Mouse (Mus musculus) MEL (cell line): ENCODE measurements at regions not wholly inside any gene's neighbourhood (a gene's known extent, or its start where the extent isn't known, plus 50 kb on each side); places are given as distances from the start of the nearest gene placed in this dataset.

ENCODE experiments used
- CTCF ChIP-seq, 3 experiments: IDR thresholded peaks in 2 of 3; conservative IDR thresholded peaks in 1 of 3; 2 replicates each; pipeline ENCODE4 v1.5.1; 2011 to 2012; ENCODE audit warnings: low read length in 3 of 3, low read depth in 2 of 3, mild to moderate bottlenecking in 2 of 3, improper control_type of control experiment in 1 of 3, inconsistent platforms in 1 of 3, mixed read lengths in 1 of 3, moderate library complexity in 1 of 3; ENCODE audit not compliant: control insufficient read depth in 1 of 3, insufficient read depth in 1 of 3, poor library complexity in 1 of 3, severe bottlenecking in 1 of 3
- GABPA ChIP-seq: IDR thresholded peaks from 2 replicates; pipeline ENCODE4 v1.6.1; 2012; ENCODE audit warnings: low read depth, mild to moderate bottlenecking, inconsistent platforms, low read length, improper control_type of control experiment, moderate library complexity
- GATA1 ChIP-seq: IDR thresholded peaks from 2 replicates; pipeline ENCODE4 v1.6.1; 2011; ENCODE audit warnings: low read depth, low read length, improper control_type of control experiment
- MAX ChIP-seq: IDR thresholded peaks from 2 replicates; pipeline ENCODE4 v1.6.1; 2011; ENCODE audit warnings: low read length, improper control_type of control experiment
- MYB ChIP-seq: IDR thresholded peaks from 2 replicates; pipeline ENCODE4 v1.6.1; 2011; ENCODE audit warnings: mild to moderate bottlenecking, low read depth, low read length, improper control_type of control experiment
- POLR2A ChIP-seq, 2 experiments: IDR thresholded peaks; 2 replicates each; pipeline ENCODE4 v1.6.1; 2011 to 2012; ENCODE audit warnings: low read length in 2 of 2, mild to moderate bottlenecking in 2 of 2, control low read depth in 1 of 2, improper control_type of control experiment in 1 of 2, low read depth in 1 of 2, moderate library complexity in 1 of 2; ENCODE audit not compliant: control insufficient read depth in 1 of 2, insufficient read depth in 1 of 2, poor library complexity in 1 of 2

DNA sequence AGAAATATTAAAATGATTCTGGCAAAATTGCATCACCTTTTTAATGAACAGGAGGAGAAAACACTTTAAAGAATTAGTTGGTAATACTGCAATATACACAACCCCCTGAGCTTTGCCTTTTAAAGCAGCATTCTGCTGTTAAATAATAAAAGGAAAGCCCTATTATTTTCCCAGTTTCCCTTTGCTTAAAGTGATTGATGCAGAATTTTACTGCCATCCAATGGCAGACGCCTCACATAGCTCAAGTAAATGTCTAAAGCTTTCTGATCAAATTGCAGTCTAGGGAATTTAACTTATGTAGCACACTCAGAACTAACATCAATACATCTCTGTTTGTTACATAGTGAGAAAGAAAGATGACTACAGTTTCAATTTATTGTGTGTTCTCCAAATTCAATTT lies 233.1 kb upstream of the Plscr5 start:
- TF ChIP-seq CTCF (IDR thresholded peaks at IDR 0.05 in 2 of 3, conservative IDR thresholded peaks at IDR 0.05 in 1 of 3; ENCODE audit: control insufficient read depth in 1 of 3, insufficient read depth in 1 of 3, low read depth in 2 of 3, low read length in 3 of 3, poor library complexity in 1 of 3, severe bottlenecking in 1 of 3) (no peak), MYB (no peak), GATA1 (no peak), GABPA (no peak), POLR2A (IDR thresholded peaks at IDR 0.05; ENCODE audit: control insufficient read depth in 1 of 2, insufficient read depth in 1 of 2, low read depth in 1 of 2, low read length in 2 of 2, poor library complexity in 1 of 2) (no peak), MAX (no peak)
